Mouse (Mus musculus): ENCODE data around the gene Casd1.

GRCm38 (mm10) chr6:4561156-4561555 lies 39.5 kb upstream of the Casd1 start:
- no peak for TF ChIP-seq CTCF (conservative IDR thresholded peaks at IDR 0.05; ENCODE audit: low read length)
- TF ChIP-seq NANOG (IDR thresholded peaks at IDR 0.05; ENCODE audit: borderline replicate concordance, low read length) = no peak

Data from E14TG2a.4 (cell line).